Mouse (Mus musculus) limb, embryonic 14.5 days (tissue): ENCODE measurements at regions not wholly inside any gene's neighbourhood (a gene's known extent, or its start where the extent isn't known, plus 50 kb on each side); places are given as distances from the start of the nearest gene placed in this dataset.

ENCODE experiments used
- ATAC-seq: fragments of 200-750 bp; cut with Nextera tagmentation; 2 replicates; pipeline ENCODE4 v1.8.0; 2017; ENCODE audit warnings: low read depth, moderate number of reproducible peaks, moderate TSS enrichment; ENCODE audit not compliant: low FRiP score
- DNase-seq: peaks from one replicate; pipeline ENCODE4 v3.0.0-alpha.2; 2015; ENCODE audit warnings: low spot score
- H3K27ac ChIP-seq: fragments of 300-500 bp; sonication (generic); replicated peaks from 2 replicates; pipeline ENCODE4 v1.5.1; 2014; ENCODE audit warnings: low read depth, mild to moderate bottlenecking, low read length, moderate library complexity, mixed read lengths
- H3K27me3 ChIP-seq: fragments of 300-500 bp; sonication (generic); 2 replicates; pipeline ENCODE4 v1.6.1; 2014; ENCODE audit warnings: low read length, mixed read lengths; ENCODE audit not compliant: control insufficient read depth, insufficient read depth
- H3K36me3 ChIP-seq: fragments of 300-500 bp; sonication (generic); 2 replicates; pipeline ENCODE4 v1.6.1; 2014; ENCODE audit warnings: mild to moderate bottlenecking, low read length, moderate library complexity, mixed read lengths; ENCODE audit not compliant: control insufficient read depth, insufficient read depth
- H3K4me1 ChIP-seq: fragments of 300-500 bp; sonication (generic); 2 replicates; pipeline ENCODE4 v1.6.1; 2014; ENCODE audit warnings: antibody characterized with exemption, low read length, mixed read lengths; ENCODE audit not compliant: control insufficient read depth, insufficient read depth
- H3K4me2 ChIP-seq: fragments of 300-500 bp; sonication (generic); replicated peaks from 2 replicates; pipeline ENCODE4 v1.6.1; 2014; ENCODE audit warnings: low read depth, mild to moderate bottlenecking, low read length, moderate library complexity; ENCODE audit not compliant: severe bottlenecking
- H3K4me3 ChIP-seq: fragments of 300-500 bp; sonication (generic); replicated peaks from 2 replicates; pipeline ENCODE4 v1.5.1; 2014; ENCODE audit warnings: low read length
- H3K9ac ChIP-seq: fragments of 300-500 bp; sonication (generic); 2 replicates; pipeline ENCODE4 v1.6.1; 2014; ENCODE audit warnings: mild to moderate bottlenecking, low read depth, low read length, moderate library complexity; ENCODE audit not compliant: severe bottlenecking
- H3K9me3 ChIP-seq: fragments of 300-500 bp; sonication (generic); 2 replicates; pipeline ENCODE4 v1.6.1; 2016; ENCODE audit warnings: low read length; ENCODE audit not compliant: control insufficient read depth
- POLR2A ChIP-seq: fragments of 200-500 bp; IDR thresholded peaks from 2 replicates; pipeline ENCODE4 v1.8.0; 2012; ENCODE audit warnings: inconsistent platforms, mild to moderate bottlenecking, moderate library complexity, borderline replicate concordance; ENCODE audit not compliant: insufficient read depth, insufficient read length; ENCODE audit errors: extremely low read depth
- WGBS: fragments of 180-500 bp; shearing (Covaris S2); extraction: QIAGEN DNeasy Blood & Tissue Kit; methylation state at CpG from one replicate; pipeline ENCODE4 v1.1.7; 2014; 5-methylcytosine and 5-hydroxymethylcytosine counted together

GRCm38 (mm10) chr8:101815121-101815520 is 970.3 kb downstream of the Cdh11 start:
- no peaks in the 10 kb centered on the region for H3K36me3 ChIP-seq
- H3K4me2 ChIP-seq = no peak overlapping the region
- H3K9ac ChIP-seq = no peak overlapping the region
- H3K27ac ChIP-seq = no peak overlapping the region
- no peak for ATAC-seq
- no peaks in the 10 kb centered on the region for H3K4me1 ChIP-seq
- H3K27me3 ChIP-seq = no peaks in the 10 kb centered on the region
- TF ChIP-seq POLR2A = no peak
- WGBS = 100% methylated on average over 1 of the region's 1 CpGs
- peak; percentile 9 for DNase-seq
- H3K4me3 ChIP-seq = no peak overlapping the region
- no peaks in the 10 kb centered on the region for H3K9me3 ChIP-seq

GRCm38 (mm10) chr8:101803561-101803960 is 981.9 kb downstream of the Cdh11 start:
- ATAC-seq (no peak), DNase-seq (no peak)
- H3K27me3 ChIP-seq = no peaks in the 10 kb centered on the region
- no peak for TF ChIP-seq POLR2A
- H3K4me1 ChIP-seq = no peaks in the 10 kb centered on the region
- H3K9me3 ChIP-seq = no peaks in the 10 kb centered on the region
- H3K4me2 ChIP-seq = no peak overlapping the region
- no peaks in the 10 kb centered on the region for H3K36me3 ChIP-seq
- H3K9ac ChIP-seq = no peak overlapping the region
- H3K4me3 ChIP-seq = no peak overlapping the region
- no peak overlapping the region for H3K27ac ChIP-seq
- WGBS = 80% methylated on average over 2 of the region's 2 CpGs

GRCm38 (mm10) chr8:101802119-101802518 is 983.3 kb downstream of the Cdh11 start:
- no peak for DNase-seq
- ATAC-seq = no peak
- Histone ChIP-seq H3K4me1 (no peaks in the 10 kb centered on the region), H3K4me2 (no peak overlapping the region), H3K27ac (no peak overlapping the region), H3K4me3 (no peak overlapping the region), H3K9me3 (no peaks in the 10 kb centered on the region), H3K36me3 (no peaks in the 10 kb centered on the region), H3K27me3 (no peaks in the 10 kb centered on the region), H3K9ac (no peak overlapping the region)
- WGBS = 84% methylated on average over 6 of the region's 6 CpGs
- no peak for TF ChIP-seq POLR2A

- Histone ChIP-seq H3K36me3 (no peaks in the 10 kb centered on the region), H3K27ac (no peak overlapping the region), H3K9ac (no peak overlapping the region), H3K4me2 (no peak overlapping the region), H3K4me3 (no peak overlapping the region), H3K27me3 (no peaks in the 10 kb centered on the region), H3K9me3 (no peaks in the 10 kb centered on the region), H3K4me1 (no peaks in the 10 kb centered on the region)
- ATAC-seq (no peak), DNase-seq (no peak)
- 75% methylated on average over 1 of the region's 1 CpGs for WGBS
- TF ChIP-seq POLR2A = no peak
These were observed 994.7 kb downstream of the Cdh11 start for GRCm38 (mm10) chr8:101790785-101791184.

- H3K36me3 ChIP-seq = no peaks in the 10 kb centered on the region
- H3K4me2 ChIP-seq = no peak overlapping the region
- no peak for DNase-seq
- H3K9me3 ChIP-seq = no peaks in the 10 kb centered on the region
- H3K9ac ChIP-seq = no peak overlapping the region
- ATAC-seq = no peak
- no peak overlapping the region for H3K27ac ChIP-seq
- no peak for TF ChIP-seq POLR2A
- no peaks in the 10 kb centered on the region for H3K4me1 ChIP-seq
- H3K27me3 ChIP-seq = no peaks in the 10 kb centered on the region
- no peak overlapping the region for H3K4me3 ChIP-seq
These were observed 998.6 kb downstream of the Cdh11 start for GRCm38 (mm10) chr8:101786876-101787275.

- Histone ChIP-seq H3K4me3 (no peak overlapping the region), H3K9me3 (no peaks in the 10 kb centered on the region), H3K9ac (no peak overlapping the region), H3K27me3 (no peaks in the 10 kb centered on the region), H3K27ac (no peak overlapping the region), H3K4me1 (no peaks in the 10 kb centered on the region), H3K36me3 (no peaks in the 10 kb centered on the region), H3K4me2 (no peak overlapping the region)
- 72% methylated on average over 2 of the region's 2 CpGs for WGBS
- no peak for DNase-seq
- no peak for ATAC-seq
- TF ChIP-seq POLR2A = no peak
These were observed 1002.9 kb downstream of the Cdh11 start for GRCm38 (mm10) chr8:101782556-101782955.
